Mouse (Mus musculus) left cerebral cortex, postnatal 25 days (tissue): Measurements from ENCODE around the gene Fam214a. TPM values are rescaled to one million over a fixed set of nuclear protein-coding genes. Genes with fewer than 3 reads are reported as not detected.
"Not testable (repeated sequence)": the region's sequence is repeated elsewhere in the genome, so short reads cannot be mapped to it uniquely, and the experiment has no call there.

ENCODE experiments used
- DNase-seq, 2 experiments: peaks; one replicate each; pipeline ENCODE4 v3.0.0; 2022; ENCODE audit warnings: low spot score in 2 of 2, mixed read lengths in 1 of 2
- intact Hi-C: fragments of 180-260 bp; cut with DNase I; formaldehyde crosslinking; loops from one replicate; pipeline ENCODE4 v1.15.1; 2025
- total RNA-seq, 2 experiments: library from RNA; stranded (reverse); gene quantifications; 2 replicates each; pipeline ENCODE4 v1.2.3; 2021

Fam214a gene
- total RNA-seq, 2 experiments from 2014 or later = 34.3 to 39.3 TPM

DNA sequence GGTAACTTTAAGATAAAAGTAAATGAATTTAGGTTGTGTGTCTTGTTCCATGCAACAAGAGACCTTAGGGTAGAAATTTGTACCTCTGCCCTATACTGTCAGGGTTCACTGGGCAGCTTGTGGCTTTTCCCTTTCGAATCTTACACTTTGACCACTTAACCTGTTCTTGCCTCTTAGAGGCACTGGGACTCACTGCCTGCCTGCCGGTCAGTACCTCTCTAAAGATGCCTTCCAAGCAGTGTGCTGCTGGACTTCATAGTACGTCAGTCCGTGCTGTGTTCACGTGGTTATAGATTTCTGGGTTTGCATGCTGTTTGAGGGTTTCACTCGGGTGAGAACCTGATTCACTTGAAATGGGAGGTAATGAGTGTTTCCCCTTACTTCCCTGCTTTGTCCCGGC is 22.7 kb downstream of the Fam214a start:
- intact Hi-C loops = no loop called here
- no peak for DNase-seq

DNA sequence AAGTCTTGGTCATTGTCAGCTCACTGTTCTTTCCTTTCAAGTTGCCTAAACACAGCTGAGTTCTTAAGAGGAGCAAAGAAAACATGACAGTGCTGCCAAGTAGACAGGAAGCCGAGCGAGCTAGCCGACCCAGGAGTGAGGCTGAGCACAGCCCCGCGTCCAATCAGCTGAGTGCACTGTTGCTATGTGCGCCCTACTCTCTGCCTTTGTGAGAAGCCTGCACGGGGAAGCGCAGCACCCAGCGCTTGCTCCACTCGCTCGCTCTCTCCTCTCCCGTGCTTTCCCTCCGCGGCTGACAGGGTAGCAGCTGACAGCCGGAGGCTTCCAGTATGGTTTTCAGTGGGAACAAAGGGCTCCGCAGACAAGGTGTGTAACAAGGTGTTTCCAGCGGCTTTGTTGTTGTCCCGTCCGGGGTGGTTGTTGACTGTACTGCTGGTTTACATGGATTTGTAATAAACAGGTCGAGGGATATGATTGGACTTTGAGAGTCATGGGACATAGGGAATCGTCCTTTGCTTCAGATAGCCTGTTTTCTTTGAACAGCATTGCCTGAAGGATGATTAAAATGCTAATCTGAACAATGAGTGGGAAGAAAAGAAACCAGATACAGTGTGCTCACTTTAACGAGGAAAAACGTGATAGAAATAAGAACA is 23.4 kb downstream of the Fam214a start:
- DNase-seq = peak; percentile 92 to 96
- intact Hi-C loops = loop anchor here (1.0 kb wide), 1 partner anchor 23 kb away; no protein-coding TSS in a partner anchor

DNA sequence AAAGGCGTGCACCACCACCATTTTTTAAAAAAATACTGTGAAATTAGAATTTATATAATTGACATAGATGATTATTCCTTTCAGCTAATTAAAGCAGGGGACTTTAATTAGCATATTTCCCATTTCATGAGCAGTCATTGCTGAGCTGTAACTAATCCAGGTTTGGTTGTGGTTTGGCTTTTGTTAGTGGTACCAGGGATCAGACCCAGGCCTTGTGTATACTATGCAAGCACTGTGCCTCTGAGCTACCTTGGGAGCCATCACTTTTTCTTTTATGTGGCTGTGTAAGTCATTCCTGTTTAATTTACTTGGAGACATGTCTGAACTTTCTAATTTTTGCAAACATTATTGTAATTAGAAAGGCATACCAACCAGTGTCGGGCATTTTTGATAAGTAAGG is 24.6 kb downstream of the Fam214a start:
- no peak for DNase-seq
- intact Hi-C loops = no loop called here

DNA sequence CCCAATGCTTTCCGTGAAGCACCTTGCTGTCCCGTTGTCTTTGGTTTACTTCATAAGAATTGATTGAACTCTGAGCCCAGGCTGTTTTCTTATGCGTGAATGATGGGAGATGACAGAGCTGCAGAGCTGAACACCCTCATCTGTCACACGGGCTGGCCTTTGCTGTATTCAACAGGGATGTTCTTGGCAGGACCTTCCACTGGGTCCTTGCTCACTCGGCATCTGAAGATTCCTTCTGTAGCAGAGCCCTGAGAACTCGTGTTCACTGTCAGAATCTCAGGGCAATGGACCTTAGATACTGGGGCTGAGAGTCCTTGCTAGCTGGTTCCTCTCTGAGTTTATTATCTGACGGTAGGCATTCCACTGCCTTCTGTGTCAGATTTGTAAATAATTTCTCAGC is 25.3 kb downstream of the Fam214a start:
- intact Hi-C loops = no loop called here

DNA sequence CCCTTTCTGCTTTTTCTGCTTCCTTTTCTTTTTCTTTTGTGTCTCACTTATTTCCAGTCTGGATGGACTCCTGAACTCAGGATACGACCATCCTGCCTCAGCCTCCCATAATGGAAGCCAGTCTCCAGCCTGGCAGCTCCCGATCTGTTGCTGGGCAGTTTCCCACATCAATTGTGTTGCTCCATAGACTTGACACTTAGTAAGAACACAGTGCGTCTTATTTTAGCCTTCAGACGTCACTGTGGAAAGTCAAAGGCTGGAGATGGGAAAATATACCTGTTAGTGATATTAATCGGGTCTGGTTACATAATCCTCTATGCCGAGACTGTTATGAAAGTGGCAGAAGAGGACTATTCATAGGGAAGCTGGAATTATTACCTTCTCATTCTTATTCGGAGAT is 26.2 kb downstream of the Fam214a start:
- DNase-seq = no peak
- intact Hi-C loops = no loop called here

More for the DNA sequence above, 25.3 kb downstream of the Fam214a start:
- no peak for DNase-seq

DNA sequence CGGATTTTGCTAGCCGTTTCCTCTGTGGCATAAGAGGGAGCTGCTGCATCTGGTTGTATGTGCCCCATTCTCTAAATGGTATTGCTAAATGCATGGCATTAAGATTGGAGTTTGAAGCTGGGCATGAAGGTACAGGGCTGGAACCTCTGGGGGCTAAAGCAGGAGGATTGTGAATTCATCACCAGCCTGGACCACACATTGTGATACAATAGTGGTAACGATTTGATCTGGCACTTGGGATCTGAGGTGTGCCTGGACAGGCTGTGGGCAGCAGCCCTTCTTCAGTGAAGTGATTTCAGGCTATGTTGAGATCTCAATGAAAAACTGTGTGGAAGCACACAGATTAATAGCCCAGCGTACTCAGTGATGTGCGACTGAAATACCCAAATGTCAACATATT is 26.7 kb downstream of the Fam214a start:
- intact Hi-C loops = no loop called here
- DNase-seq = no peak

DNA sequence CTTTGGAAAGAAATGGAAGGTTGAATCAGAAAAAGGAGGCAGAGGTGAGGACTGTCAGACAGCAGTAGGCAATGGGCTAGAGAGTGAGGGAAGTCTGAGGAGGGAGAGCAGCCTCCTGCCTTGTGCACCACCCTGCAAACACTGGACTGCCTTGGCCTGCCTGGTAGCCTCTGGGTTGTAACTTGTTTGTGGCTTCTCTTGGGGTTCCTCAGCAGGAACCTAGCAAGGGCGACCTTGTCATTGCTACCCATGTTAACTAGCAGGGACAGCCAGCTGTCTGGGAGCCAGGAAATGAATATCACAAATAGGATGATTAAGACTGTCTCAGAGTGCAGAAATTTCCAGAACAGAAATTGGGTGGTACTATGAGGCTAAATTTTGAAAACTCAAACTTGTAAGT is 27.2 kb downstream of the Fam214a start:
- intact Hi-C loops = no loop called here
- DNase-seq = no peak

DNA sequence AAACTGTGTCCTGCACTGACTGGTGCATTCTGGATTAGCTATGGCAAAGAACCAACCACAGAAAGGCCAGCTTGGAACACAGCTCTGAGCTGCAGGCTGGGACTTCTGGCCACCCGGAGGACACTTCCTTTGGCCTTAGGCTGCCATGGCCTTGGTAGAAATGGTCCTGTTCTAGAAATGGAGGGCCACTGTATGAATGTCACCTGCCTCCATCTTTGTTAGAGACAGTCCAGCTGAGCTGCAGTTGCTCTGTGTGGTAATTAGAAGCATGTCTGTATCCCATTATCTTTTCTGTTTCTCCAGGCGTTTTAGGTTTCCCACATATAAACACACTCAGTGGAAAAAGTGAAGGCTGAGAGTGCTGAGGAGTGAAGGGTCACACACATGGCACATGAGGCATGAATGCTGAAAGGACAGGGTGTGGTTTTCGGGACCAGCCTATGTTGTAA is 29.0 kb downstream of the Fam214a start:
- intact Hi-C loops = no loop called here
- no peak for DNase-seq

DNA sequence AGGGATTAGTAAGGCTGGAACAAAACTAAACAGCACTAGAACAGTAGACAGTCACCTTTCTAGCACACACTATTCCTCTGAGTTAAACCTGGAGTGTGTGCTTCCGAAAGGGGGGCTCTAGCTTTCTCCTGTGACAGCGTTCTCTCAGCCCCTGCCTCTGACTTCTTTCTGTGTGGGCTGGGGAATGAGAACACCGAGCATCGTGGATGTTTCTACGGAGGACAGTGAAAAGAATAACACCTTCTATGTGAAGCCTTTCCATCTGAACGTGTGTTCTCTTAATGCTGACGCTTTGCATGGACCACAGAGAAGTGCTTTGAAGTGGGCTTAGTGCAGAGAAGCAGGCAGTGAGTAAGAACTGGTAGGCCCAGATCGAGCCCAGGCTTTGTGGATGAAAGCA is 29.5 kb downstream of the Fam214a start:
- intact Hi-C loops = no loop called here
- DNase-seq = no peak

DNA sequence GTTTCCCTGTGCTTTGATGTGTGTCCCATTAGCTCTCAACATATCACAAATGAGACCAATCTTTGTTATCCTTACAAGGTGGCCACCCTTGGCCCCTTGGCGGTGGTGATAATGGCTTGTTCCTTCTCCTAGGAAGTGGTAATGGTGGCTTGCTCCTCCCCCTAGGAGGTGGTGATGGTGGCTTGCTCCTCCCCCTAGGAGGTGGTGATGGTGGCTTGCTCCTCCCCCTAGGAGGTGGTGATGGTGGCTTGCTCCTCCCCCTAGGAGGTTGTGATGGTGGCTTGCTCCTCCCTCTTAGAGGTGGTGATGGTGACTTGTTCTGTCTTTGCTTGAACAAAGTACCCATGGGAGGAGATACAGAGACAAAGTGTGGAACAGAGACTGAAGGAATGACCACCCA is 30.0 kb downstream of the Fam214a start:
- intact Hi-C loops, DNase-seq: not testable (repeated sequence)

DNA sequence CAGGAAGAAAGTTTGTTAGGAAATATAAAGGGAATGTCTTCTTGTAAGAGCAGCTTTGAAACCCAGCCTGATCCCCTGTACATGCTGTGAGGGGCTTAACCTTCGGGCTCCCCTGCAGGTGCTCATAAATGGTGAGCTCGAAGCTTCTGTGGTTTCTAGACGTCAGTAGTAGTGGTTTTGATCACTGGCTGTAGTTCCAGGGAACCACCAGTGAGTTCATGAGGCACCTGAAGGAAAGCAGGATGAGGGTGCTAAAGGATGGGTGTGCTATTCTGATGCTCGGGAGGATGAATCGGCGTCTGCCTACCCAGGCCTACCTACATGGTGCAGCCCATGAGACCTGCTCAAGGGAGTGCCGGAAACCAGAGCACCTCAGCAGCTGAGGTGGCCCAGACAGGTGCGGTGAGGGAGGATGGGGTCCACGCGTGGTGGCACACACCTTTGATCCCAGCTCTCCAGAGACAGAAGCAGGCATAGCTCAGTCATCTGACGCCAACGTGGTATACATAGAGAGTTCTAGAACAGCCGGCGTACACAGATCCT is 32.6 kb downstream of the Fam214a start:
- no peak for DNase-seq
- intact Hi-C loops = no loop called here

DNA sequence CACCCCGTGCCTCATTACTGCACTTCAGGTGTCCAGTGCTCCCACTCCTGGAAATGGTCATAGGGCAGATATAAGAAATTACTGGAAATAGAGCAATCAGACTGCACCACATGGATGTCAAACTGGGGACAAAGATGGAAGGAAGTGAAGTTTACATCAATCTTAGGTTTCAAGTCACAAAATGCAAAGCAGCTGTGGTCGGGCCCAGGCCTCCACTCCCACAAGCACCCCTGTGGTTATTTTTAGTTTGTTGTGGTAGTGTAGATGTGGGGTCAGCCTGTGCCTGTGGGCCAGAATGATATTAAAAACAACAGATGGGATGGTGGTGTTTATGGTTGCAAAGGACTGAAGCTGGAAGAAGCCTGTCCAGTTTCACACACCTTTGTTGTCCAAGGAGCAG is 33.1 kb downstream of the Fam214a start:
- intact Hi-C loops = no loop called here
- DNase-seq = no peak

DNA sequence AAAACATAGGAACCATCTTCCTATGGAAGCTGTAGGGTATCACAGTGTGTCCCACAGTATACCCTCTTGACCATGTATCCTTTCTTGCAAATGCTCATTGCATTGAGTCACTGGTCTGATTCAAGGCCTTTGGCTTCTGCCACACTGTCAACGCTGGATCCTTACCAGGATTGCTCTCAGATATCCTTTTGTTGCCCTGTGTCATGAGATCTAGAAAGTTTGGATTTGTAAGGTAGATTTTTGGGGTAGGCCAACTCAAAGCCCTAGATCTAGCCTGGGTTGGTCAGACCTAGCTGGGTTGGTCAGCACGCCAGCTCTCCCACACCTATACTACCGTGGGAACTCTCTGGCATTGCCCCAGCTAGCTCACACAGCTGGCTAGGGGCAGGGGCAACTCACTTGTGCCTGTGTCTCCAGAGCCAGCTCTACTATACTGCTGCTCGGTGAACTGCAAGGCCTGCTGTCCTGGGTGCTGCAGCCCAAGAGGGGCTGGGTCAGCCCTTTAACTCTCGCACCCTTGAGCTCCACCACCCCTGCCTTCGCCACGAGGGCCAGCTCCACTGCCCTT is 36.3 kb downstream of the Fam214a start:
- intact Hi-C loops = no loop called here
- no peak for DNase-seq

DNA sequence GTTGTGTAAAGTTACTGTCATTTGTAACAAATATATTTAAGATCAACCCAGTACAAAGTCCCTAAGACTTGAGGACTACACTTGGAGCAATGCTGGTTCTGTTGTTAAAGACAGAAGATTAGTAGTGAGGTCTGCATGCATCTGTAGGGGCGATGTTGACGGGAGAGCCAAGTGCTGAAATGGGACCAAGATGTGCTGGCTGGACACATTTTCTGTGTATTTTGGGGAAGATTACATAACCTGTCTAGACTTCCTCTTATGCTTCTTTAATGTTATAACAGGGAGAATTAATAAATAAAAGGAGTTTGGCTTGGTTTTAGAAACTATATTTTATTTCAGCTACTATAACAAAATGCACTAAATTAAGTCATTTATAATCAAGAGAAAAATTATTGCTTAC is 37.3 kb downstream of the Fam214a start:
- intact Hi-C loops = no loop called here

DNA sequence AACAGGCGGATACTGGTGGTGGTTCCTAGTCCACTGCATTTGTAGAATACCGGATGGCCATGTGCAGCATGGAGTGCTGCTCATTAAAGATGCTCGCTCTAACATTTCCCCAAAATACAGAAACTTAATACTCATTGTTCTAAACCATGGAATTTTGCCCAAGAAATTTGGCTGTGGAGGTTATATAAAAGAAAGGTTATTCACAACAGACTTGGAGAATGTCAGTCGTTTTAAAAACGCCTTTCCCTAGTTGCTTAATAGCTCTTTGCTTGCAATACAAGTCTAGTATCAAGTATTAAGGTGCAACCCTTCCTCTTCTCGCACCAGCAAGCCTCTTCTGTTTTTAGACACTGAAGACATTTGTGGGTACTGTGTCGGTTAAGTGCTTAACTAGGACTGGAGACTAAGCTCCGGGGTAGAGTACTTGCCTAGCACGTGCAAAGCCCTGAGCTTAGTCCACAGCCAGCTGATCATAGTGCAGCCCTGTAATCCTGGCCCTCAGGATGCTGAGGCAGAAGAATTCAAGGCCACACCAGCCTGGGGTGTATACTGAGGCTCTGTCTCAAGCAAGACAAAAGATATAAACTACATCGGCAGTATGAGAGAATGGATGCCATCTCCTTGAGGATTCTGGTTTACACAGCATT is 42.0 kb downstream of the Fam214a start:
- DNase-seq = no peak

More for the DNA sequence above, 37.3 kb downstream of the Fam214a start:
- DNase-seq = peak in 1 of 2 experiments; percentile 41

DNA sequence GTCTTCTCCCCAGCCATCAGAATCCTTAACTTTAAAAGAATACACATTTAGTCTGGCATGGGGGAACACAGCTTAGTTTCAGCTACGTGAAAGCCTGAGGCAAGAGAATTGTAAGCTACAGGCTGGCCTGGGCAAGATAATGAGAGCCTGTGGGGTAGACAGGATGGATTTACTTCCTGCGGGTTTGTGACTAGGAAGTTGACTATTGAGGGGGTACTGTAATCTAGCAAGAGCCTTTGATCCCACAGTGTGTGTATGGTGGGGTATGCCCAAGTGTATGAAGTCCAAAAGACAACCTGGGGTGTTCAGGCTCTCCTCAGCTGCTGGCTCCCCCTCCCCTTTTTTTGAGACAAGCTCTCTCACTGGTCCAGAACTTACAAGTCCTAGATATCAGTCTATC is 43.7 kb downstream of the Fam214a start:
- intact Hi-C loops = no loop called here
- DNase-seq = no peak

More for the DNA sequence above, 42.0 kb downstream of the Fam214a start:
- intact Hi-C loops = no loop called here

DNA sequence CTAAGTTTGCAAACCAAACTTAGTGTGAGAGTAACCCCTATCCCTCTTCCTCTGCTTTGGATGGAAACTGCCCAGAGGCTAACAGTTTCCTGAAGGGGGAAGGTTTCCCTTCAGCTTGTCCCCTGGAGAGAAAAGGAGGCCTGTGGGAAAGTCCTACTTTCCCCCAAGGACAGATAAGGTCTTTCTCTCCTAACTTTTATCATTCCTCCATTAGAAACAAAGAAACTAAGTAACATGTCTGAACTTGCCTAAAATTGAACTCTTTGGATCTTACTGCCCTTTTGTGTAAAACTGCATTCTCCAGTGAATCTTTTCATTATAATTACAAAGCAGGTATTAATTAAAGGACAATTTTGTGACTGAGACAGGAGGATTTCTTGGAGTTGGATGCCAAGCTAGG is 45.3 kb downstream of the Fam214a start:
- intact Hi-C loops = no loop called here
- no peak for DNase-seq

DNA sequence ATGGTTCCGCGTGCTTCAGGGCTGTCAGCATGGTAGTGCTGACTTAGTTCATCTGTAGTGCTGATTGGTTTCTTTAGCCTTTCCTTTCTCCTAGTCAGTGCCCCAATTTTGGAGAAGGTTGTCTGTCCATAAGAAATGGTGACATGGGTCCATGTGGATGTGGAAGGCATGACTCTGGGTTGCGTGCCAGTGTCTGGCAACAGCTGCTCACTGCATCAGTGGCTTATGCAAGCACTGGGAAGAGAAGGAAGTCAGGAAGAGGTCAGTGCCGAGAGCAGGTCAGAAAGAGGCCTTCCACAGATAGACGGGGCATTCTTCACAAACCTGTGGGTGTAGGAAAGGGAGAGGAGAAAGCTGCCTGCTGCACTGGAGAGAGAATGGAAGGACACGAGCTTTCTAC is 48.3 kb downstream of the Fam214a start:
- intact Hi-C loops = no loop called here
- no peak for DNase-seq

DNA sequence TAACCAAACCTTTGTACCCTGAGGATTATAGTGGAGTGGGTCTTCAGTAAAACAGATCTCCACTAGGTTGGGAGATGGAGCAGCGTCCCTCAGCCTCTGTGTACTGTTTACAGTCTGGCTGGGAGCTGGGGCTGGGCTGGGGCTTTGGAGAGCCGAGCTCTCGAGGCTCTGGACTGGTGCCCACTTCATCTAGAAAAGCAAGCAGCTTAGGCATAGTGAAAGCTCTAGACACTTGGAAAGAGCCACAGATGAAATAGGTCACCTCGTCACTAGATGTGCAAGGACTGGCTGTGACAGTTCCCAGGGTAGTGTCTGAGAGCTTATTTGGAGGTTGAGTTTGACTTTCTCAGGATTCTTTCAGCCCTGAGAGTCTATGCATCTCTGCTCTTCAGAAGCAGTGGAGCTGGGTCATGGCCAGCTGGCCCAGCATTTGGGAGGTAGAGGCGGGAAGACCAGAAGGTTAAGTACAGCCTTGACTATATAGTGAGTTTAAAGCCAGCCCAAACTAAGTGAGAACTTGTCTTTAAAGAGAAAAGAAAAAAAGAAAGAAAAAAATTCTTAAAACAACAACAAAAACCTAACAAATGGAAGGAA is 49.0 kb downstream of the Fam214a start:
- intact Hi-C loops = no loop called here
- no peak for DNase-seq

DNA sequence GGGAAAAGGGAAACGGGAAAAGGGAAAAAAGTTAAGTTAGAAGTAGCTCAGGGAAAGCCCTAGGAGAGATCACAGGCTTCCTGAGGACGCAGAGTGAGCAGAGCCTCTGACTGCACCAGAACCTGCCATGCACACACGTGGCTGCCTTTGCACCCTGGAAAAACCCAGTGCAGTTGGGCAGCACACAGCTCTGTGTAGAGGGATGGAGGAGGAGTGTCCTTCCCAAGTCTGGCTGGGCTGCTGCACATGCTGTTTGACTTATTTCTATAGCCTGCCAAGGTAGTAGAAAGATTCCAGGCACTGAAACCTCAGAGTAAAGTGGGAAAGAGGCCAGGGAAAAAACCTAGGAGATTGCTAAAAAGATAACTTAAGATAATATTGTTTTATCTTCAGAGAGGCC is 49.6 kb downstream of the Fam214a start:
- DNase-seq = no peak
- intact Hi-C loops = no loop called here

DNA sequence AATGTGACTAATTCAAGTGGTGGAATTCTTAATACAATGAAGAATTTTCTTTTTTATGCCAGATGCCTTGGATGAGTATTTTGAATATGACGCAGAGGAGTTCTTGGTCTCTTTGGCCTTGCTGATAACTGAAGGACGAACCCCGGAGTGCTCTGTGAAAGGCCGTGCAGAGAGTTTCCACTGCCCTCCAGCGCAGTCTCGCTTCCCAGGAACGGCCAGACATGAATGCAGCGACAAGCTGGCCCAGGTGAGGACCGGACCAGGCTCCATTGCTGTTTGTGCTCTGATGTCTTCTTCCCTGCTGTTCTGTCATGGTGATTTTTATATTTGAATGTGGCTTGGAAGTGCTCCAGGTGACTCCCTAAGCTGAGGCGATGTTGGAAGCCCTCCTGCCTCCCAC is 51.5 kb downstream of the Fam214a start:
- no peak for DNase-seq
- intact Hi-C loops = no loop called here
